Mouse (Mus musculus) E14TG2a.4 (cell line): Measurements from ENCODE around the gene Dnaic2.

Source experiments
- CTCF ChIP-seq: conservative IDR thresholded peaks from 2 replicates; pipeline ENCODE4 v1.5.1; 2014; ENCODE audit warnings: low read length
- NANOG ChIP-seq: IDR thresholded peaks from 2 replicates; pipeline ENCODE4 v1.6.1; 2014; ENCODE audit warnings: borderline replicate concordance, low read length, mixed read lengths
- POU5F1 ChIP-seq: IDR thresholded peaks from 2 replicates; pipeline ENCODE4 v1.6.1; 2014; ENCODE audit warnings: low read length, borderline replicate concordance

DNA sequence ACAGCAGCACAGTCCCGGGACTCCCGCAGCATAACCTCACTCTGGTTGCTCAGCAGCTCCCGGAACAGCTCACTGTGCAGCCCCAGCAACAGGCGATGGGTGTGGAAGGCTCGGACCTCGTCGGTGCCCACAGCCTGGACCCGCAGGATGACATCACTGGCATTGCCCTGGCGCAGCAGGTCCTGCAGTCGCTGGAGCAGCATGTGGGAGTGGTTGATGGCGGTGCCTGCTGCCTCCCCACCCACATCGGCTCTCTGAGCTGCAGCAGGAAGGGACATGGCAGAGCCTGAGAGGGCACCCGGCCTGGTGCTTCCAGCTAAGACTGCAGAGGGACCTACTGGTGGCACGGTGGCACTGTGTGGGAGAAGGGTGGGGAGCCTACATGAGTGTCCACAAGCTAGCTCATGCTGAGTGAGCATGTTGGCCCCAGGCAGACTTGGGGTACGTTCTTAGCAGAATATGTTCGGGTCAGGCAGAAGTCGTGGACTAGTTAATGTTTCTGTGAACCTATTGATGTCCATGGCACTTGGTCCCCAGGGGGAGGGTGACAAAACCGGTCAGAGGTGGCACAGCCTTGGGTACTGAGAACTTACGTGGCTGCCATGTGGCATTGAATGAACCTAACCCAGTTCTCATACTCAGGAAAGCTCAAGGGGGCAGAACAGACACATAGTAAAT is 66.8 kb downstream of the Dnaic2 start:
- TF ChIP-seq NANOG (no peak), CTCF (no peak), POU5F1 (no peak)
